Mouse (Mus musculus): ENCODE data around the gene Carhsp1. TPM values are rescaled to one million over a fixed set of nuclear protein-coding genes. Genes with fewer than 3 reads are reported as not detected.
A peak's percentile ranks its signal among the peaks of the same experiment; 100 is the strongest.

The Carhsp1 gene
- polyA plus RNA-seq, 1 experiment = 110 TPM

DNA sequence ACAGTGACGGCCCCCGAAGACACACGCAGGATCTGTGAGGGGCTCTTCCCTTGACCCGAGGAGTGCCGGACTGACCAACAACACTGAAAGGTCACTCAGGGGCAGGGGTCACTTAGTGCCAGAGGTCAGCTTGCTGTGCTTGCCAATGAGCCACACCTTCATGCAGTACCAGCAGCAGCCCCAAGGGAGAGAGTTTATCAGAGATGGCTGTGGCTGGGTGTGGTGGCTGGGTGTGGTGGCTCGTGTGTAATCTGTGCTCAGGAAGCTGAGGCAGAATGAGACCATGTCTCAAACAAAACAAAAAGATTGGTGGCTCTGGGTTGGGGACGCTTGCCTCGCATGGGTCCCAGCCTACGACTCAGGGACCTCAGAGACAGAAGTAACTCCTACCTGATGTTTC is 16.4 kb downstream of the Carhsp1 start:
- Histone ChIP-seq H3K4me2 (ENCODE audit: low read depth) (no peak overlapping the region), H3K27me3 (ENCODE audit: control insufficient read depth, insufficient read depth, insufficient read length) (no peaks in the 10 kb centered on the region), H3K79me2 (ENCODE audit: control insufficient read depth, insufficient read depth) (no peaks in the 10 kb centered on the region), H3K4me3 (no peak overlapping the region), H3K36me3 (ENCODE audit: control insufficient read depth, insufficient read depth) (peaks cover 19% of the 10 kb centered on the region), H3ac (ENCODE audit: control insufficient read depth, insufficient read length) (no peak overlapping the region)
- TF ChIP-seq MYOG (IDR thresholded peaks at IDR 0.05; ENCODE audit: control insufficient read depth in 1 of 3, insufficient read depth in 1 of 3, insufficient read length in 2 of 3, low read depth in 2 of 3) (no peak), MAX (IDR thresholded peaks at IDR 0.05; ENCODE audit: low read depth) (no peak), POLR2AphosphoS2 (IDR thresholded peaks at IDR 0.05; ENCODE audit: insufficient read length, low read depth) (no peak), CEBPB (IDR thresholded peaks at IDR 0.05; ENCODE audit: insufficient read depth, poor library complexity, severe bottlenecking) (no peak), E2F4 (IDR thresholded peaks at IDR 0.05; ENCODE audit: insufficient read depth) (no peak), TCF3 (IDR thresholded peaks at IDR 0.05; ENCODE audit: insufficient read length, low read depth) (no peak), USF1 (IDR thresholded peaks at IDR 0.05; ENCODE audit: low read depth) (no peak), POLR2A (IDR thresholded peaks at IDR 0.05; ENCODE audit: insufficient read length, low read depth) (no peak), REST (IDR thresholded peaks at IDR 0.05; ENCODE audit: insufficient read depth, insufficient read length) (no peak), MYOD1 (IDR thresholded peaks at IDR 0.05; ENCODE audit: control insufficient read depth in 1 of 3, insufficient read length in 2 of 3, low read depth in 2 of 3) (no peak), TCF12 (IDR thresholded peaks at IDR 0.05; ENCODE audit: insufficient read depth, poor library complexity, severe bottlenecking) (no peak), SRF (IDR thresholded peaks at IDR 0.05; ENCODE audit: control insufficient read depth, insufficient read length, low read depth) (no peak)

GRCm38 (mm10) chr16:8655108-8655507 is 16.8 kb downstream of the Carhsp1 start:
- TF ChIP-seq MYOG (IDR thresholded peaks at IDR 0.05; ENCODE audit: control insufficient read depth in 1 of 3, insufficient read depth in 1 of 3, insufficient read length in 2 of 3, low read depth in 2 of 3) (no peak), POLR2AphosphoS2 (IDR thresholded peaks at IDR 0.05; ENCODE audit: insufficient read length, low read depth) (peak; percentile 56)
- Histone ChIP-seq H3ac (ENCODE audit: control insufficient read depth, insufficient read length) (no peak overlapping the region), H3K27me3 (ENCODE audit: control insufficient read depth, insufficient read depth, insufficient read length) (no peaks in the 10 kb centered on the region), H3K4me2 (ENCODE audit: low read depth) (no peak overlapping the region), H3K79me2 (ENCODE audit: control insufficient read depth, insufficient read depth) (no peaks in the 10 kb centered on the region), H3K36me3 (ENCODE audit: control insufficient read depth, insufficient read depth) (peaks cover 22% of the 10 kb centered on the region), H3K4me3 (no peak overlapping the region)

GRCm38 (mm10) chr16:8650007-8650406 is 21.9 kb downstream of the Carhsp1 start:
- Histone ChIP-seq H3ac (ENCODE audit: control insufficient read depth, insufficient read length) (no peak overlapping the region), H3K27me3 (ENCODE audit: control insufficient read depth, insufficient read depth, insufficient read length) (no peaks in the 10 kb centered on the region), H3K36me3 (ENCODE audit: control insufficient read depth, insufficient read depth) (peaks cover 20% of the 10 kb centered on the region), H3K4me2 (ENCODE audit: low read depth) (no peak overlapping the region), H3K79me2 (ENCODE audit: control insufficient read depth, insufficient read depth) (no peaks in the 10 kb centered on the region), H3K4me3 (no peak overlapping the region)
- TF ChIP-seq USF1 (IDR thresholded peaks at IDR 0.05; ENCODE audit: low read depth) (no peak), REST (IDR thresholded peaks at IDR 0.05; ENCODE audit: insufficient read depth, insufficient read length) (no peak), CEBPB (IDR thresholded peaks at IDR 0.05; ENCODE audit: insufficient read depth, poor library complexity, severe bottlenecking) (no peak)

- H3K4me2 ChIP-seq (ENCODE audit: low read depth) = no peak overlapping the region
- no peaks in the 10 kb centered on the region for H3K27me3 ChIP-seq (ENCODE audit: control insufficient read depth, insufficient read depth, insufficient read length)
- peaks cover under 1% of the 10 kb centered on the region for H3K79me2 ChIP-seq (ENCODE audit: control insufficient read depth, insufficient read depth)
- H3ac ChIP-seq (ENCODE audit: control insufficient read depth, insufficient read length) = no peak overlapping the region
- H3K36me3 ChIP-seq (ENCODE audit: control insufficient read depth, insufficient read depth) = peaks cover 24% of the 10 kb centered on the region
- TF ChIP-seq POLR2AphosphoS2 (IDR thresholded peaks at IDR 0.05; ENCODE audit: insufficient read length, low read depth) (no peak), MYOG (IDR thresholded peaks at IDR 0.05; ENCODE audit: control insufficient read depth in 1 of 3, insufficient read depth in 1 of 3, insufficient read length in 2 of 3, low read depth in 2 of 3) (no peak), REST (IDR thresholded peaks at IDR 0.05; ENCODE audit: insufficient read depth, insufficient read length) (no peak), CEBPB (IDR thresholded peaks at IDR 0.05; ENCODE audit: insufficient read depth, poor library complexity, severe bottlenecking) (no peak), MYOD1 (IDR thresholded peaks at IDR 0.05; ENCODE audit: control insufficient read depth in 1 of 3, insufficient read length in 2 of 3, low read depth in 2 of 3) (no peak), TCF3 (IDR thresholded peaks at IDR 0.05; ENCODE audit: insufficient read length, low read depth) (no peak), SRF (IDR thresholded peaks at IDR 0.05; ENCODE audit: control insufficient read depth, insufficient read length, low read depth) (no peak), E2F4 (IDR thresholded peaks at IDR 0.05; ENCODE audit: insufficient read depth) (no peak), TCF12 (IDR thresholded peaks at IDR 0.05; ENCODE audit: insufficient read depth, poor library complexity, severe bottlenecking) (no peak), POLR2A (IDR thresholded peaks at IDR 0.05; ENCODE audit: insufficient read length, low read depth) (no peak), USF1 (IDR thresholded peaks at IDR 0.05; ENCODE audit: low read depth) (no peak), MAX (IDR thresholded peaks at IDR 0.05; ENCODE audit: low read depth) (no peak)
- H3K4me3 ChIP-seq = no peak overlapping the region
Measured at GRCm38 (mm10) chr16:8645546-8645945, 26.4 kb downstream of the Carhsp1 start.

GRCm38 (mm10) chr16:8643855-8644254 is 28.1 kb downstream of the Carhsp1 start:
- no peak overlapping the region for H3ac ChIP-seq (ENCODE audit: control insufficient read depth, insufficient read length)

More at GRCm38 (mm10) chr16:8643855-8644254, 28.1 kb downstream of the Carhsp1 start:
- H3K36me3 ChIP-seq (ENCODE audit: control insufficient read depth, insufficient read depth) = peaks cover 21% of the 10 kb centered on the region
- TF ChIP-seq POLR2A (IDR thresholded peaks at IDR 0.05; ENCODE audit: insufficient read length, low read depth) (no peak), USF1 (IDR thresholded peaks at IDR 0.05; ENCODE audit: low read depth) (no peak), CEBPB (IDR thresholded peaks at IDR 0.05; ENCODE audit: insufficient read depth, poor library complexity, severe bottlenecking) (no peak), REST (IDR thresholded peaks at IDR 0.05; ENCODE audit: insufficient read depth, insufficient read length) (no peak), TCF12 (IDR thresholded peaks at IDR 0.05; ENCODE audit: insufficient read depth, poor library complexity, severe bottlenecking) (no peak), MYOG (IDR thresholded peaks at IDR 0.05; ENCODE audit: control insufficient read depth in 1 of 3, insufficient read depth in 1 of 3, insufficient read length in 2 of 3, low read depth in 2 of 3) (no peak), MYOD1 (IDR thresholded peaks at IDR 0.05; ENCODE audit: control insufficient read depth in 1 of 3, insufficient read length in 2 of 3, low read depth in 2 of 3) (no peak), SRF (IDR thresholded peaks at IDR 0.05; ENCODE audit: control insufficient read depth, insufficient read length, low read depth) (no peak), MAX (IDR thresholded peaks at IDR 0.05; ENCODE audit: low read depth) (no peak), POLR2AphosphoS2 (IDR thresholded peaks at IDR 0.05; ENCODE audit: insufficient read length, low read depth) (no peak), E2F4 (IDR thresholded peaks at IDR 0.05; ENCODE audit: insufficient read depth) (no peak)
- H3K27me3 ChIP-seq (ENCODE audit: control insufficient read depth, insufficient read depth, insufficient read length) = no peaks in the 10 kb centered on the region
- H3K4me2 ChIP-seq (ENCODE audit: low read depth) = no peak overlapping the region
- H3K4me3 ChIP-seq = no peak overlapping the region
- H3K79me2 ChIP-seq (ENCODE audit: control insufficient read depth, insufficient read depth) = peaks cover 14% of the 10 kb centered on the region
